ENCODE assay signal across 20 mouse cellular contexts in genomic region chr5:108564346-108564745, GRCm38 (mm10). TPM values are rescaled to one million over a fixed set of nuclear protein-coding genes. Genes with fewer than 3 reads are reported as not detected.
DNase-seq lines count a peak whose midpoint lies in the region.
"Had no signal": no experiment of that assay in that cellular context is flagged by ENCODE, and none has a peak within 500 bp of the region (broad histone marks: within the 10 kb centered on the region; RNA-seq: fewer than 3 reads in every experiment).

No protein-coding gene starts in this region.

- peak; percentile 41 for DNase-seq in adrenal gland, adult 2 months
- no peak for DNase-seq in adrenal gland, postnatal 4 days (ENCODE audit: low spot score in 2 of 2)
- peak; percentile 45 for DNase-seq in heart, adult 11 months
- DNase-seq in heart, postnatal 10 days: no peak
- DNase-seq in 3T3-L1 (ENCODE audit: low read depth, low spot score) (peak; percentile 36), NIH3T3 (ENCODE audit: low read depth) (peak; percentile 61)
- DNase-seq in urinary bladder, postnatal 14 days (ENCODE audit: low spot score): no peak
- DNase-seq: cerebellum, adult 18-20 months; cerebellum, postnatal 36 days; embryo, embryonic 11 days; gastrocnemius, postnatal 25 days; heart, adult 2 months; heart, postnatal 36 days; kidney, adult 18-20 months; kidney, adult 9 months had no signal

- intact Hi-C loops in heart, postnatal 10 days (cut with DNase I): no loop called here

RNA-seq across cellular contexts. Expression of gene Cplx1, which starts 14.5 kb away (rescaled TPM):
- 1 to 10 TPM; 2.0 to 3.7 TPM for total RNA-seq in adrenal gland, adult 2 months (2021)
- 0.83 and 1.6 TPM in 2 replicates for polyA plus RNA-seq in adrenal gland, adult 2 months (2012; rRNA removed)
- total RNA-seq in adrenal gland, postnatal 4 days (2021): 10 to 100 TPM in 1 of 2 experiments, 1 to 10 TPM in 1; 8.7 to 13.1 TPM
- total RNA-seq in heart, postnatal 10 days (2021): under 1 TPM in 1 of 2 experiments, not detected in 1; 0.38 TPM
- total RNA-seq: gastrocnemius, adult 8-10 months; gastrocnemius, postnatal 25 days had no signal
- polyA plus RNA-seq: C2C12; CD4-positive, CD25-positive, alpha-beta regulatory T cell, adult 4 months; inflammation-experienced regulatory T-cells, adult 6 months; Patski had no signal

Comparison
In these comparisons a context has a peak if more than half of its experiments do, and no peak if none do; other contexts are left out.
1. DNase-seq: peak in adrenal gland, adult 2 months (single experiment), heart, adult 11 months (single experiment), 3T3-L1 (single experiment) and NIH3T3 (single experiment); none in adrenal gland, postnatal 4 days (0 of 2), heart, postnatal 10 days (0 of 2) and urinary bladder, postnatal 14 days (single experiment).